Mouse (Mus musculus) brain, embryonic 14.5 days (tissue): ENCODE measurements around the gene Tubb2b. TPM values are rescaled to one million over a fixed set of nuclear protein-coding genes. Genes with fewer than 3 reads are reported as not detected.

ENCODE experiments used
- DNase-seq: peaks from one replicate; pipeline ENCODE4 v3.0.0-alpha.2; 2011; ENCODE audit warnings: low read depth
- CTCF ChIP-seq: fragments of 200-500 bp; IDR thresholded peaks from 2 replicates; pipeline ENCODE4 v1.5.1; 2012; ENCODE audit warnings: inconsistent platforms, mild to moderate bottlenecking, moderate library complexity, borderline replicate concordance; ENCODE audit not compliant: insufficient read depth, insufficient read length; ENCODE audit errors: extremely low read depth
- POLR2A ChIP-seq: fragments of 200-500 bp; IDR thresholded peaks from 2 replicates; pipeline ENCODE4 v1.6.1; 2012; ENCODE audit warnings: mild to moderate bottlenecking, inconsistent platforms, borderline replicate concordance; ENCODE audit not compliant: poor library complexity, insufficient read depth, insufficient read length, severe bottlenecking; ENCODE audit errors: extremely low read depth
- polyA plus RNA-seq: library from polyadenylated mRNA; depleted of rRNA; stranded (reverse); fragments of >200 nt; gene quantifications from 2 replicates; pipeline ENCODE4 v1.2.3, GENCODE M21; 2012; rRNA removed

Tubb2b gene
- polyA plus RNA-seq, 1 experiment = 7,416 TPM

- DNase-seq = no peak
- no peak for TF ChIP-seq POLR2A
- TF ChIP-seq CTCF = no peak
These were observed 51.6 kb downstream of the Tubb2b start for GRCm38 (mm10) chr13:34078500-34079280.

GRCm38 (mm10) chr13:34077492-34078271 is 52.6 kb downstream of the Tubb2b start, which contains the start of gene Tubb2a:
Gene Tubb2a (minus strand): TSS chr13:34078007.
- TF ChIP-seq POLR2A (peak; percentile 81), CTCF (peak; percentile 26; the same call in 1 of the 2 replicates)
- DNase-seq = peak; percentile 94

Other genes starting within 250 kb of the Tubb2b start
- gene Serpinb6c, start 224.8 kb downstream of the Tubb2b start, polyA plus RNA-seq = 0.20 and 0.36 TPM in 2 replicates
- 3.6 and 4.6 TPM in 2 replicates for gene Nqo2, start 165.8 kb downstream of the Tubb2b start, polyA plus RNA-seq
- 3.1 and 4.5 TPM in 2 replicates for gene Ripk1, start 128.1 kb downstream of the Tubb2b start, polyA plus RNA-seq
- 25.5 and 28.8 TPM in 2 replicates for gene Serpinb6a, start 127.7 kb downstream of the Tubb2b start, polyA plus RNA-seq
- 27.7 and 31.5 TPM in 2 replicates for gene Bphl, start 92.9 kb downstream of the Tubb2b start, polyA plus RNA-seq
- 3,454 and 3,966 TPM in 2 replicates for gene Tubb2a, start 52.5 kb downstream of the Tubb2b start, polyA plus RNA-seq
- gene Psmg4, start 32.5 kb upstream of the Tubb2b start, polyA plus RNA-seq = 113 and 208 TPM in 2 replicates
- gene Slc22a23, start 214.7 kb upstream of the Tubb2b start, polyA plus RNA-seq = 67.8 and 87.6 TPM in 2 replicates